Mouse (Mus musculus) hematopoietic multipotent progenitor cell, adult 10-12 weeks (in vitro differentiated cells): ENCODE results near the gene Prpsap1. TPM values are rescaled to one million over a fixed set of nuclear protein-coding genes. Genes with fewer than 3 reads are reported as not detected.

Experiments used
- polyA plus RNA-seq: library from polyadenylated mRNA; stranded (reverse); fragments of >175 nt; gene quantifications from 2 replicates; pipeline ENCODE4 v1.2.3, GENCODE M21; 2012; ENCODE audit warnings: low replicate concordance

Prpsap1 gene
- 44.6 and 120 TPM in 2 replicates for polyA plus RNA-seq

DNA sequence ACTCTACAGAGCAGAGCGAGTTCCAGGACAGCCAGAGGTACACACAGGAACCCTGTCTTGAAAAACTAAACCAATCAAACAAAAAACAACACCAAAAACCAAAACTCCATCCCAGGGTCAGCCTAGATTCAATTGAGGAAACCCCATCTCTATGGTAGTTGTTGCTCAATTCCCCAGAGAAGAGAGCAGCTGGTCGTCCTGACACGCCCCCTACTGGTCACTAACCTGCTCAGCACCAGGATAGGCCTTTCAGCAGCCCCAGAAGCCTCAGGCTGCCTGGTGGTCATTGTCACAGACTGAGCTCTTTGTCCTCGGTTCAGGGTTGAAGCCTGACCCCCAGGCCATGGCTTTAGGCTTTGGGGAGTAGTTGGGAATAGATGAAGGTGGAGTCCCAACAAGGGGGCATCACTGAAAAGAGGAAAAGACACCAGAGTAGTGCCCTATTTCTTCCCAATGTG, at the start of gene Prpsap1:
Prpsap1 (minus strand) TSS at position 408 of the 458 bp plus-strand sequence.

DNA sequence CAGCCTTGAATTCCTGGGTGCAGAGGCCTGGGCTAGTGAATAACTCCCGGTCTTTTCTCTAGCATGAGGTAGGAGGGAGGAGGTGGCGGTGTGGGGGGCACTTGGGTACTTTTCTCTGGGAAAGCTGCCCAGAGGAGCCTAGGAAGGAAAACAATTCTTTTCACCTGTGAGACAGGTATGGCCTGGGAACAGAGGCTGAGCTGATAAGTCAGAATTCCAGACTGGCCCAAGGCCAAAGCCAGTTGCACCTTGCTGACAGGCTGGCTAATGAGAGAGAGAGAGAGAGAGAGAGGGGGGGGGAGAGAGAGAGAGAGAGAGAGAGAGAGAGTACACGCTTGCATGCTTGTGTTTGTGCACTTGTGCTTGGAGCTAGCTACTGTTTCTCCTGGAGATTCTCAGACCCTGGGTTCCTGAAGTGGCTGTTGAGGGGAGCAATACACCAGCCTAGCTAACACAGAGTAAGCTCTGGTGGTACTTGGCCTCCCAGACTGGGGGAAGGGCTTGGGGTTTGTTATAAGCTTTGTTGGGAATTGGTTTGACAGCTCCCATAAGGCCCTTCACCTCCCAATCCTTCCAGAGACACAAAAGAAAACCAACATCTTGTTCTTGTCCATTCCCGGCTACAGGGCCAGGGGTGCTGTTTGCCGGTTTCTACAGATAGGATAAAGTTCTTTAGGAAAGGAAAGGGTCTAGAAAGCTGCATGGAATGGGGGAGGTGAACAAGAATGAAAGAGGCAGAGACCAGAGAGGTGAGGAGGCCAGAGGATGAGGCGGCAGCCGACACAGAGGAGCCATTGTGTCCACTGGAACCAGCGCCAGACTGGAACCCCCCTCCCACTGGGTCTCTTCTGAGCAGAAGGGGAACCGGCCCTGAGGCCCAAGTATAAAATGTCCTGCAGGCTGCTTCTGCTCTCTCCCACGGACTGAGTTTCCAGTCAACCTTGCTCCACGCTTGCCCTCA, 36.5 kb upstream of the Prpsap1 start, which contains the start of gene Sphk1:
Sphk1 (plus strand) TSS at position 739 of the 961 bp plus-strand sequence.

DNA sequence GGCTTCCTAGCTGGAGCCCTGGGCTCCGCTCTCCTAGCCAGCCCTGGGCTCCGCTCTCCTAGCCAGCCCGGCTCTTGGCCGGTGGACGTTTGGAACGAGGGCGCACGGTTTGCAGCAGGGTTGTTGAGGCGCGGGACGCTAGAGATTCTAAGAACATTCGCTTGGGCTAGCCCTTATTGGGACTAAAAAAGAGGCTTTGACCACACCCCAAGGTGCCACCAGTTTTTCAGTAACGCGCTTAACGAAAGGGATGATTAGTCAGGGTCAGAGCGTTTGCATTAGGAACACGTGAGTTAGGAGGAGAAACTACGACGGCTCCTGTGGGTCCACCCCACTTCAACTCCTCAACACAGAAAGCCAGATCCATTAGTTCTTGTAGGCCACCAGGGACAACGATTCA, 27.9 kb downstream of the Prpsap1 start, which contains the start of gene Qrich2:
Qrich2 (minus strand) TSS at position 101 of the 400 bp plus-strand sequence.

DNA sequence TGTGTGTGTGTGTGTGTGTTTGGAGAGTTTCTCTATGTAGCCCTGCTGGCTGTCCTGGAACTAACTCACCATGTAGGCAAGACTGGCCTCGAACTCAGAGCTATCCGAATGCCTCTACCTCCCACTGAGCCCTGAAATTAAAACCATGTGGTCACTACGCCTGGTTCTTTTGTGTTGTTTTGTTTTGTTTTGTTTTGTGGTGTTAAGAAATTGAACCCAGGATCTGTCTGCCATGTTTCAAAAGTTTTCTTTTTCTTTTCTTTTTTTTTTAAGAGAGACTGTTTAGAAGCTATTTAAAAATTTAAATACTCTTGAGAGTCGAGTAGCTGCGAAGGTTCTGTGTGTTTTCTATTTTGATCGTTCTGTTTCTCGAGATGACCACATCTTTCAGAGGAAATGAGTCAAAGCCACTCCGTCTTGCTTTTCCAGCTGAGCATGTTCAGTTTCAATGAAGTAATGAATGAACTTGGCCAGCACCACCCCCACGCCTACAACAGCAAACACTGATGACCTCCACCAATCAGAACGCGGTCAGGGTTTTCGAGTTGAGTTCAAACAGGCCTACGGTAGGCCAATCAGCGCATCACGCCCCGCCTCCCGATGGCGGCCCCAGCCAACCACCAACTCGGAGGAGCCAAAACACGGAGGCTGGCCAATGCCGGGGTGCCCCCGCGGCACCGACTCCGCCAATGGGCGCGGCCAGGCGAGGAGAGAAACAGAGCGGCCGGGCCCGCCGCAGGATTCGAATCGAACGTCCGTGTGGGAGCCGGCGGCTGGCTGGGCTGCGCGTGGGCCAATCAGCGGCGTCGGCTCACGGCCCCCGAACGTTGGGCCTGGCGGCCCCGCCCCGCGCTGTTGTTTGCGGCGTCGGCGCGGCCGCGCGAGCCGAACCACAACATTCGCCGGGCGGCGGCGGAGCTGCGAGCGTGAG, 60.4 kb downstream of the Prpsap1 start, which contains the start of gene Ubald2:
Ubald2 (plus strand) TSS at position 739 of the 931 bp plus-strand sequence.

Other genes with a start within 250 kb of the Prpsap1 start
- gene Srp68, start 220.0 kb downstream of the Prpsap1 start, polyA plus RNA-seq = 17.7 and 20.3 TPM in 2 replicates
- gene Galr2, start 213.3 kb downstream of the Prpsap1 start, polyA plus RNA-seq = not detected in 2 replicates
- gene Exoc7, start 187.0 kb downstream of the Prpsap1 start, polyA plus RNA-seq = 16.1 and 18.5 TPM in 2 replicates
- 0.47 and 0.99 TPM in 2 replicates for gene Foxj1, start 158.8 kb downstream of the Prpsap1 start, polyA plus RNA-seq
- gene Rnf157, start 81.2 kb downstream of the Prpsap1 start, polyA plus RNA-seq = 10.1 and 26.1 TPM in 2 replicates
- 297 and 674 TPM in 2 replicates for gene Ubald2, start 60.1 kb downstream of the Prpsap1 start, polyA plus RNA-seq
- gene Qrich2, start 28.0 kb downstream of the Prpsap1 start, polyA plus RNA-seq = not detected in 2 replicates
- 5.9 and 27.5 TPM in 2 replicates for gene Sphk1, start 36.7 kb upstream of the Prpsap1 start, polyA plus RNA-seq
- 33.5 and 64.3 TPM in 2 replicates for gene Ube2o, start 87.2 kb upstream of the Prpsap1 start, polyA plus RNA-seq
- not detected in 2 replicates for gene Aanat, start 92.2 kb upstream of the Prpsap1 start, polyA plus RNA-seq
- 73.5 and 140 TPM in 2 replicates for gene Rhbdf2, start 132.8 kb upstream of the Prpsap1 start, polyA plus RNA-seq
- gene Prcd, start 159.3 kb upstream of the Prpsap1 start, polyA plus RNA-seq = 0.28 TPM in 1 of 2 replicates, not detected in the other
- 1.3 and 5.0 TPM in 2 replicates for gene Cygb, start 160.1 kb upstream of the Prpsap1 start, polyA plus RNA-seq